Mouse (Mus musculus) forebrain, embryonic 14.5 days (tissue): ENCODE results near the gene Serpine2. TPM values are rescaled to one million over a fixed set of nuclear protein-coding genes. Genes with fewer than 3 reads are reported as not detected.

ENCODE experiments used
- ATAC-seq: fragments of 200-750 bp; cut with Nextera tagmentation; 2 replicates; pipeline ENCODE4 v1.8.0; 2017; ENCODE audit warnings: mild to moderate bottlenecking, moderate library complexity
- DNase-seq: peaks from one replicate; pipeline ENCODE4 v3.0.0-alpha.2; 2015; ENCODE audit warnings: low spot score
- H3K27ac ChIP-seq: fragments of 300-500 bp; sonication (generic); 2 replicates; pipeline ENCODE4 v1.5.1; 2014; ENCODE audit warnings: low read depth, mild to moderate bottlenecking, control low read depth, low read length, moderate library complexity
- H3K27me3 ChIP-seq: fragments of 300-500 bp; sonication (generic); replicated peaks from 2 replicates; pipeline ENCODE4 v1.6.1; 2014; ENCODE audit warnings: low read length, control low read depth, mixed read lengths; ENCODE audit not compliant: control insufficient read depth, insufficient read depth
- H3K36me3 ChIP-seq: fragments of 300-500 bp; sonication (generic); 2 replicates; pipeline ENCODE4 v1.6.1; 2014; ENCODE audit warnings: low read length, control low read depth; ENCODE audit not compliant: control insufficient read depth, insufficient read depth
- H3K4me1 ChIP-seq: fragments of 300-500 bp; sonication (generic); 2 replicates; pipeline ENCODE4 v1.6.1; 2014; ENCODE audit warnings: antibody characterized with exemption, low read length, control low read depth; ENCODE audit not compliant: control insufficient read depth, insufficient read depth
- H3K4me2 ChIP-seq: fragments of 300-500 bp; sonication (generic); 2 replicates; pipeline ENCODE4 v1.6.1; 2014; ENCODE audit warnings: mild to moderate bottlenecking, control low read depth, low read length
- H3K4me3 ChIP-seq: fragments of 300-500 bp; sonication (generic); 2 replicates; pipeline ENCODE4 v1.5.1; 2014; ENCODE audit warnings: low read depth, low read length, control low read depth
- H3K9ac ChIP-seq: fragments of 300-500 bp; sonication (generic); 2 replicates; pipeline ENCODE4 v1.6.1; 2014; ENCODE audit warnings: mild to moderate bottlenecking, low read length, control low read depth, moderate library complexity
- H3K9me3 ChIP-seq: fragments of 300-500 bp; sonication (generic); replicated peaks from 2 replicates; pipeline ENCODE4 v1.6.1; 2016; ENCODE audit warnings: low read length, control low read depth, mixed read lengths; ENCODE audit not compliant: control insufficient read depth
- WGBS: fragments of 180-500 bp; shearing (Covaris S2); extraction: QIAGEN DNeasy Blood & Tissue Kit; methylation state at CpG from one replicate; pipeline ENCODE4 v1.1.7; 2014; 5-methylcytosine and 5-hydroxymethylcytosine counted together
- polyA plus RNA-seq: library from polyadenylated mRNA; unstranded; fragments of >200 nt; fragmentation: Nextera tagmentation; extraction: Ambion mirVana; gene quantifications from 2 replicates; pipeline ENCODE4 v1.2.1, GENCODE M21; 2014

Serpine2 gene
- 61.2 and 80.9 TPM in 2 replicates for polyA plus RNA-seq

DNA sequence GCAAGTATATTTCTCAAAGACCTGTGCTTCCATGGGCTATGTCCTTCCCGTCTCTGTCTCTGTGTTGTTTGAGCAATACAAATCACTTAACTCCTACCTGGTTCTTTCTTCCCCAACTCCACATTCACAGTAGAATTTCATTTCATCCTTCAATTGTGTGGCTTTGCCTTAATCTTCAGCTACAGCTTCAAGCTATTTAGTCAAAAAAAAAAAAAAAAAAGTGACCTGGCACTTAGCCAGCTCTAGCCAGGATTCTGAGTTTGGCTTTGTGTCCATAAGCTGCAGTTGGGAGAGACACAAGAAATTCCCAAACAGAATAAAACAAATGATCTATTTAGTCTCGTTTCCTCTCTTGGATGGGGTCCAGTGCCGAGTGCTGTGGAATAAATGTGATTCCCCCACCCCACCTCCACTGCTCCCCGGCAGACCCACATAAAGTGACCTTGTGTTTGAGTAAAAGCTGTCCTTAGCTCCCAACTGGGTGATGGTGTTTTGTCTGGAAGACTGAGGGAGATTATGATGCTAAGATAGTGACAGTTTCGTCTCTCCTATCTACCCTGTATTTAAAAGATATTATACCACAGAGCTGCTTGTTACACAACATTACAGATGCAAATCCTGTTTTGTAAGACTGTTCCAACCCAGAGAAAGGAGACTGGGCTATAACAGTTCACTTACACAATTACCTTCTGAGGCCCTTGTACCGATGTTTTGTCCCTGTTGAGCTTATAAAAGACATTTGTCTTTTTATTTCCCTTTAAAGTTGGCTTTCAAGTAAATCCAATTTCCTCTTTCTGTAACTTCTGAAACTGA is at the start of gene Serpine2:
Serpine2 (minus strand) TSS at position 51 of the 813 bp plus-strand sequence.
- 0 out of 2 replicates have a peak, but pooled peaks cover 4% of the 10 kb centered on the region for H3K4me1 ChIP-seq
- H3K9me3 ChIP-seq, result no peaks in the 10 kb centered on the region
- H3K27me3 ChIP-seq, result peaks cover 26% of the 10 kb centered on the region
- peak; percentile 66 for DNase-seq
- ATAC-seq, result no peak
- 6% methylated on average over 6 of the region's 6 CpGs for WGBS
- no peak within 1 kb of the TSS for H3K4me2 ChIP-seq
- H3K27ac ChIP-seq, result no peak within 1 kb of the TSS
- no peaks in the 10 kb centered on the region for H3K36me3 ChIP-seq
- H3K9ac ChIP-seq, result no peak within 1 kb of the TSS
- H3K4me3 ChIP-seq, result no peak within 1 kb of the TSS

DNA sequence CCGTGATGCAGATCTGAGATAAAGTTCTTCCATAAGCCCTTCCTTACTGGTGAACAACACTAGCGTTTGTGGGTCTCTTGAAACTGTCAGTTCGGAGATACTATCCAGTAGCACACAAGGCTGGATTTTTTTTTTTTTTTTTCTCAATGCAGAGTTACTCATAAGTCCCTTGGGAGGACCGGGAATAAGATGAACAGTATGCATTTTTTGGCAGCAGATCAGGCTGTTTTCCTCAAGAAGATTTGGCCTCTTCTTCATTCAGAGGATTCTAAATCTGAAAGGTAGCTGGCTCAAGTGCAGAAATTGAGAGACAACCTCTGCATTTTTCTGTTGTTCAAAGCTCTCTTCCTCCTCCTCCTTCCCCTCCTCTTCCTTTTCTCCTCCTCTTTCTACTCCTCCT is 46.8 kb upstream of the Serpine2 start:
- Histone ChIP-seq H3K9me3 (no peaks in the 10 kb centered on the region), H3K4me2 (no peak overlapping the region), H3K27ac (no peak overlapping the region), H3K4me1 (no peaks in the 10 kb centered on the region), H3K27me3 (no peaks in the 10 kb centered on the region), H3K9ac (no peak overlapping the region), H3K4me3 (no peak overlapping the region), H3K36me3 (no peaks in the 10 kb centered on the region)
- no peak for ATAC-seq
- DNase-seq, result no peak
- 90% methylated on average over 4 of the region's 4 CpGs for WGBS

DNA sequence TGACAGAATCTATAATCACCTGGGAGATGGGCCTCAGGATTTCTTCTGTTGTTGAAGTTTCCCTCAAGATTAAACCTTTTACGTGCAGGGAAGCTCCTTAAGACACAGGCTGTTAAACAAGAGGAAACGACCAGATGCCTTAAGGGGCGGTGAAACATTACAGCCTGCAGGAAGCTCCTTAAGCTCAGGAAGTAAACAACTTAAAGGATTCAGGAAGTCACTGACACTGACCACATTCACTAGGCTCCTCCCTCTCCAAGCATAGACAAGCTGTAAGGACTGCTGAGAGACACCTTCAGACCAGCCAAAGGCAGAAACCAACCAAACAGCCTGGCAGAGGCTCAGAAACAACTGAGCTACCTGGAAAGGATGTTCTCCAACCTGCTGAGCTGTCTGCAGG is 44.3 kb upstream of the Serpine2 start:
- Histone ChIP-seq H3K4me2 (no peak overlapping the region), H3K27me3 (no peaks in the 10 kb centered on the region), H3K9ac (no peak overlapping the region), H3K36me3 (no peaks in the 10 kb centered on the region), H3K9me3 (no peaks in the 10 kb centered on the region), H3K4me1 (no peaks in the 10 kb centered on the region), H3K4me3 (no peak overlapping the region), H3K27ac (no peak overlapping the region)
- no peak for ATAC-seq
- DNase-seq, result no peak
- 79% methylated on average over 3 of the region's 3 CpGs for WGBS

DNA sequence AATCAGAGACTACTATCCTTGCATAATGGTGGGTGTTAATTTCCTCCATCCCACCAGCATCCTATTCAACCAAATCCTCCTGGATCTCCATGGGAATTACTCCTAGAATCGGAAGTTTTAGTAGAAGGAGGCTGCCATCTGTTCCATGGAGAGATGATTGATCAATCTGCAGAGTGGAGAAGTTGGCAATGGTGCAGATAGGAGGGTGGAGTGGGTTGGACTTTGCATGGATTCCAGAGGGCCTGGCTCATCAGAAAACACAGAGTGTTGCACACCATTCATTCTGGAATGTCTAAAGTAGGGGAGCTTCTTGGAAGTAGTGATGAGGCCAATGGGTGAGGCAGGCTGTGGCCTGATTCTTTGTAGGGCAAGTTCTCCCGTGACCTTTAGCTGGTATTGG is 41.9 kb upstream of the Serpine2 start:
- ATAC-seq (no peak), DNase-seq (no peak)
- Histone ChIP-seq H3K4me3 (no peak overlapping the region), H3K27ac (no peak overlapping the region), H3K27me3 (no peaks in the 10 kb centered on the region), H3K9me3 (no peaks in the 10 kb centered on the region), H3K36me3 (no peaks in the 10 kb centered on the region), H3K4me1 (no peaks in the 10 kb centered on the region), H3K9ac (no peak overlapping the region), H3K4me2 (no peak overlapping the region)
- 80% methylated on average over 2 of the region's 2 CpGs for WGBS

DNA sequence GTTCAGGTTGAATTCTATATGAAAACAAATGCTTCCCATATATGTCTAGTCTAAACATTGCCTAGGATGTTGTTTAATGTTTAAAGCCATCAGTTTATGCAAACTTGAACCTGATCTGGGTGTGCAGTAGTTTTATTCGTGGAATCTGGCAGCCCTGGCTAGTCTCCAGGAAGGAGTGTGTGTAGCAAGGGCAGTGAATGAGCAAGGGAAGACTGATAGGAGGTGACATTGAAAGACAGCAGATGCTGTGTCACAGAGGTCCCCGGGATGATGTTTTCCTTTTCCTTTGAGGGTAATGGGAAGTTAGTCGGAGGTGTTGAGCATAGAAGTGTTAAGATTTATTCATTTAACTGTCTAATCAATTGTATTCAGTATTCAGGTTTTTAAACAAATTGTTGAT is 21.7 kb upstream of the Serpine2 start:
- H3K4me2 ChIP-seq, result no peak overlapping the region
- H3K27me3 ChIP-seq, result no peaks in the 10 kb centered on the region
- no peak overlapping the region for H3K27ac ChIP-seq
- H3K9me3 ChIP-seq, result peaks cover 4% of the 10 kb centered on the region; the same call in 1 of the 2 replicates
- WGBS, result 68% methylated on average over 3 of the region's 3 CpGs
- no peaks in the 10 kb centered on the region for H3K4me1 ChIP-seq
- DNase-seq, result no peak
- no peak for ATAC-seq
- H3K4me3 ChIP-seq, result no peak overlapping the region
- no peak overlapping the region for H3K9ac ChIP-seq
- no peaks in the 10 kb centered on the region for H3K36me3 ChIP-seq

DNA sequence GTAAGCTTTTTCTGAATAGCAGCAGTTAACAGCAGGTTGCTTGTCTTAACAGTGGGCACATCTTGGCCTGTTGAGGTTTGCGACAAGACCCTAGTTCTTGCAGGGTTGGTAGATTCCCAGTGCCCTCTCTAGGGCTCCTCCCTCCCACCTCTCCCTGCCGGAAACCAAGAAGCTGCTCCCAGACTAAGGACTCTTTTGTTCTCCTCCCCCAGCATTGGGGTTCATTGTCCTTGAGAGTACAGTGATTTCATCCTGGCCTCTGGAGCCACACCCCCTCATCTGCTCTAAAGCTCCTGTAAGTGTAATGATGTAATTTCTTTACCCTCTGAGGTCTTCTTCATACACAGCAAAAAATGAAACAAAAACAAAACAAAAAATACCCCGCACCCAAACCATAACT is 13.8 kb upstream of the Serpine2 start:
- no peak for DNase-seq
- no peaks in the 10 kb centered on the region for H3K36me3 ChIP-seq
- no peak overlapping the region for H3K4me3 ChIP-seq
- peaks cover 2% of the 10 kb centered on the region; the same call in 1 of the 2 replicates for H3K4me1 ChIP-seq
- H3K27me3 ChIP-seq, result no peaks in the 10 kb centered on the region
- H3K9ac ChIP-seq, result no peak overlapping the region
- no peaks in the 10 kb centered on the region for H3K9me3 ChIP-seq
- no peak overlapping the region for H3K27ac ChIP-seq
- 51% methylated on average over 3 of the region's 3 CpGs for WGBS
- no peak overlapping the region for H3K4me2 ChIP-seq
- ATAC-seq, result no peak

DNA sequence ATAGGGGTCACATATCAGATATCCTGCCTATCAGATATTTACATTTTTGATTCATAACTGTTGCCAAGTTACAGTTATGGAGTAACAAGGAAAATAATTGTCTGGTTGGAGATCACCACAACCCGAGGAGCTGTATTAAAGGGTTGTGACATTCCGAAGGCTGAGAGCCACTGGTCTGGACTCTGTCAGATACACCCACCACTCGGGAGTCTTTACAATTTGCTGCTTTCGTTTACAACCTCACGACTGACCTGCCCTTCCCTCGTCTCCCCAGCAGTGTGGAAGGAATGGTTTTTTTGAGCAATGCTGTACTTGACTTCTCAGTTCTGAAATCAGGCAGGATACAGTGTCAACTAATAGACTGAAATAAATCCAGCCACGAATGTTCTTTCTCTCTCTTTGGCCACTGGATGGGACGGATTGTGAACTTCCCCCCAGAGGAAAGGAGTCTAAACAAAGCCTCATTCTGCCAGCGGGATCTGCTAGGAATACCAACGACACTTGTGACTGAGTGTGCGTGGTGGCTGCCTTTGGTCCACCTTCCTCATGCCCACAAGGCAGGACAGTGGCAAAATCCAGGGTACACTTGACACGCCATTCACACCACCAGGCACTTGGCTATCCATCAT is 455 bp downstream of the Serpine2 start:
- Histone ChIP-seq H3K4me2 (no peak overlapping the region), H3K27me3 (peaks cover 26% of the 10 kb centered on the region), H3K9me3 (no peaks in the 10 kb centered on the region), H3K9ac (no peak overlapping the region), H3K27ac (no peak overlapping the region), H3K4me3 (no peak overlapping the region), H3K36me3 (no peaks in the 10 kb centered on the region), H3K4me1 (0 out of 2 replicates have a peak, but pooled peaks cover 4% of the 10 kb centered on the region)
- DNase-seq, result no peak
- no peak for ATAC-seq
- 38% methylated on average over 12 of the region's 12 CpGs for WGBS

DNA sequence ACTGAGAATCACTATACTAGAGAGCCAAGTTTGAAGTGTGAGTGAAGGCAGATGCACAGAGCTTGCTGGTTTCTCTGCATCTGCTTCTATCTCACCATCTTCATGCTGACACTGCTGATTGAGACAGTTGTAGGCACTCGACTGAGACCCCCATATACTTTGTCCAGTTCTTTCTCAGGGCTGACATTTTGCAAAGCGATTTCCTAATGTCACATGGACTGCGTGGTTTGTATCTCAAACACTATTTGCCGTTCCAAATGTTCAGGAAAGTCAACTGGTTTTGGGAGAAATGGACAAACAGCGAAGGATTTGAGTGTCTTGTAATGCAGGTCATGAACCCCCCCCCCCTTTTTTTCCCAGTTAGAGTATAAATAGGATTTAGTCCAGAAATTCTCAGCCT is 1.0 kb downstream of the Serpine2 start:
- WGBS, result 90% methylated on average over 5 of the region's 5 CpGs

DNA sequence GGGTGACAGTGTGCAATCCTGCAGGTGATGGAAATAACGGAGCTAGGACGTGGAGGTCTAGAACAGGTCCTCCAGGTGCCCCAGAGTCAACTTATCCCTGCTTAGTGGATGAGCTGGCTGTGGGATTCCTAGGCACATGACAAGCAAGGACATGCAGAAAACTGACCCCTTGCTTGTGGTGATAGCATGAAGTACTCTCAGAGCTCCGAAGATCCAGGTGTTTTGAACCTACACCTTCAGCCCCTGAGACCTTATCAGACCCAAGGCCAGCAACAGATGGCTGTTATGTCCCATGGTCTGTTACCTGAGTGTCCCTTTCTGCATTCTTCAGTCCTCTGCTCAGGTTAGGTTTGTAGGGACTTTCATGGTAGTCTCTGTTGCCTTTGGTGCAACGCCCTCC is 2.0 kb downstream of the Serpine2 start:
- 23% methylated on average over 4 of the region's 4 CpGs for WGBS
- Histone ChIP-seq H3K4me3 (peak overlapping the region; percentile 64), H3K27ac (no peak overlapping the region), H3K4me2 (peak overlapping the region; percentile 93), H3K36me3 (no peaks in the 10 kb centered on the region), H3K9ac (peak overlapping the region; percentile 75), H3K9me3 (no peaks in the 10 kb centered on the region), H3K27me3 (peaks cover 26% of the 10 kb centered on the region), H3K4me1 (0 out of 2 replicates have a peak, but pooled peaks cover 4% of the 10 kb centered on the region)
- DNase-seq (no peak), ATAC-seq (0 out of 2 replicates have a peak, but pooled peaks have one; percentile 3)

More for the DNA sequence above, 1.0 kb downstream of the Serpine2 start:
- DNase-seq (no peak), ATAC-seq (no peak)
- H3K9me3 ChIP-seq, result no peaks in the 10 kb centered on the region
- H3K27ac ChIP-seq, result no peak overlapping the region
- no peak overlapping the region for H3K9ac ChIP-seq
- 0 out of 2 replicates have a peak, but pooled peaks cover 4% of the 10 kb centered on the region for H3K4me1 ChIP-seq
- H3K4me2 ChIP-seq, result no peak overlapping the region
- H3K27me3 ChIP-seq, result peaks cover 26% of the 10 kb centered on the region
- H3K4me3 ChIP-seq, result no peak overlapping the region
- no peaks in the 10 kb centered on the region for H3K36me3 ChIP-seq
